Mouse (Mus musculus) brain, embryonic 18.5 days (tissue): ENCODE measurements around the gene Clpb.
A peak's percentile ranks its signal among the peaks of the same experiment; 100 is the strongest.

Experiments
- DNase-seq: peaks from one replicate; pipeline ENCODE4 v3.0.0-alpha.2; 2012; ENCODE audit warnings: low read depth, low spot score

The Clpb gene

GRCm38 (mm10) chr7:101821571-101822501 lies 158.4 kb downstream of the Clpb start:
- no peak for DNase-seq

GRCm38 (mm10) chr7:101822836-101823757 lies 159.7 kb downstream of the Clpb start:
- no peak for DNase-seq

GRCm38 (mm10) chr7:101823758-101824630 lies 160.6 kb downstream of the Clpb start:
- DNase-seq, result no peak

- DNase-seq, result no peak
Observed at GRCm38 (mm10) chr7:101830373-101830772, 166.9 kb downstream of the Clpb start.

GRCm38 (mm10) chr7:101831437-101831836 lies 168.0 kb downstream of the Clpb start:
- no peak for DNase-seq

GRCm38 (mm10) chr7:101832372-101832771 lies 168.9 kb downstream of the Clpb start:
- DNase-seq, result no peak

GRCm38 (mm10) chr7:101833352-101833751 lies 169.9 kb downstream of the Clpb start:
- DNase-seq, result no peak

- DNase-seq, result peak; percentile 22
Observed at GRCm38 (mm10) chr7:101833916-101834584, 170.6 kb downstream of the Clpb start.

- no peak for DNase-seq
Observed at GRCm38 (mm10) chr7:101834903-101835302, 171.5 kb downstream of the Clpb start.

GRCm38 (mm10) chr7:101835457-101836109 lies 172.2 kb downstream of the Clpb start:
- DNase-seq, result no peak

- DNase-seq, result no peak
Observed at GRCm38 (mm10) chr7:101836271-101837153, 173.1 kb downstream of the Clpb start.

GRCm38 (mm10) chr7:101837154-101837605 lies 173.7 kb downstream of the Clpb start:
- no peak for DNase-seq

- DNase-seq, result peak; percentile 49
Observed at GRCm38 (mm10) chr7:101837606-101838471, 174.4 kb downstream of the Clpb start, which contains the start of gene Inppl1. Gene Inppl1 (minus strand): TSS chr7:101838229.

GRCm38 (mm10) chr7:101844186-101844585 lies 180.8 kb downstream of the Clpb start:
- no peak for DNase-seq
